Mouse (Mus musculus) embryonic facial prominence, embryonic 13.5 days (tissue): Measurements from ENCODE around the gene Tbc1d32. TPM values are rescaled to one million over a fixed set of nuclear protein-coding genes. Genes with fewer than 3 reads are reported as not detected.

Experiments used
- ATAC-seq: fragments of 200-750 bp; cut with Nextera tagmentation; 2 replicates; pipeline ENCODE4 v1.8.0; 2017; ENCODE audit warnings: low read depth; ENCODE audit not compliant: insufficient number of reproducible peaks, insufficient read depth, low FRiP score, low TSS enrichment
- H3K27ac ChIP-seq: fragments of 300-500 bp; sonication (generic); 2 replicates; pipeline ENCODE4 v1.5.1; 2015; ENCODE audit warnings: moderate library complexity, mild to moderate bottlenecking, inconsistent platforms
- H3K27me3 ChIP-seq: fragments of 300-500 bp; sonication (generic); 2 replicates; pipeline ENCODE4 v1.6.1; 2015; ENCODE audit warnings: mild to moderate bottlenecking, inconsistent platforms
- H3K36me3 ChIP-seq: fragments of 300-500 bp; sonication (generic); 2 replicates; pipeline ENCODE4 v1.6.1; 2015; ENCODE audit warnings: mild to moderate bottlenecking, inconsistent platforms
- H3K4me1 ChIP-seq: fragments of 300-500 bp; sonication (generic); 2 replicates; pipeline ENCODE4 v1.6.1; 2015; ENCODE audit warnings: inconsistent platforms
- H3K4me2 ChIP-seq: fragments of 300-500 bp; sonication (generic); 2 replicates; pipeline ENCODE4 v1.6.1; 2015; ENCODE audit warnings: moderate library complexity, mild to moderate bottlenecking, inconsistent platforms
- H3K4me3 ChIP-seq: fragments of 300-500 bp; sonication (generic); 2 replicates; pipeline ENCODE4 v1.5.1; 2015; ENCODE audit warnings: mild to moderate bottlenecking, inconsistent platforms
- H3K9ac ChIP-seq: fragments of 300-500 bp; sonication (generic); 2 replicates; pipeline ENCODE4 v1.6.1; 2015; ENCODE audit warnings: mild to moderate bottlenecking, inconsistent platforms
- H3K9me3 ChIP-seq: fragments of 300-500 bp; sonication (generic); 2 replicates; pipeline ENCODE4 v1.6.1; 2016; ENCODE audit warnings: inconsistent platforms
- WGBS: fragments of 180-500 bp; shearing (Covaris S2); methylation state at CpG from one replicate; pipeline ENCODE4 v1.1.7; 2015; ENCODE audit warnings: mixed read lengths; 5-methylcytosine and 5-hydroxymethylcytosine counted together
- polyA plus RNA-seq: library from polyadenylated mRNA; unstranded; fragments of >200 nt; fragmentation: Nextera tagmentation; extraction: Ambion mirVana; gene quantifications from 2 replicates; pipeline ENCODE4 v1.2.1, GENCODE M21; 2015

Tbc1d32 gene
- polyA plus RNA-seq, 1 experiment from 2014 or later: 3.9 TPM

DNA sequence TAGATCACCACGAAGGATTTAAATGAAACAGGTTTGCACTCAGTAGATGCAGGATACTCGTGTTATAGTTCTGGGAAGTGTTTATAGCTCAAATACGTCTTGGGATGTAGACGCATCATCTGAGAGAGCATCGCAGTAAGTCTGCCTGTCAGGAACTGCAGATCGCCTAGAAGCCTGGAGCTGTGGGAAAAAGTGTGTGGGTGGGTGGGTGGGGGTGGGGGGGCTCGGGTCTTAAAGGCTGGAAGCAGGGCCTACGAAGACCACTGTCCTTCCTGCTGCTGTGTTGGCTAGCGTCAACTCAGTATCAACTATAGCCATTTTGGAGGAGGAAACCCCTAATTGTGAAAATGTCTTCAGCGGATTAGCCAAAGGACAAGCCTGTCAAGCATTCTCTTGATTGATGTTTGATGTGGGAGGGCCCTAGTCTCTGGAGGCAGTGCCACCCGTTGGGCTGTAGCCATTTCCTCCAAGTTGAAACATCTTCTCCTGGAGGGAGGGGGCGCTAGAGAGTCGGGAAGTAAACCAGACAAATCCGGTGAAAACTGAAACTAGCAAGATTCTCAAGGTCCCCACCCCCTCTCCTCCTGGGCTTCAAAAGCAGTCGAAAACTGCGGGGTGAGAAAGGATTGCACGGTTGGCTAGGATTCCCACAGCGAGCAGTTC is 122.0 kb downstream of the Tbc1d32 start, which contains the start of gene Msl3l2:
Msl3l2 (plus strand) TSS at position 585 of the 663 bp plus-strand sequence.
- 27% methylated on average over 18 of the region's 18 CpGs for WGBS
- Histone ChIP-seq H3K4me3 (peak within 1 kb of the TSS; percentile 32), H3K27ac (no peak within 1 kb of the TSS), H3K9me3 (no peaks in the 10 kb centered on the region), H3K27me3 (no peaks in the 10 kb centered on the region), H3K4me1 (peaks cover 6% of the 10 kb centered on the region; the same call in 1 of the 2 replicates), H3K36me3 (no peaks in the 10 kb centered on the region), H3K9ac (peak within 1 kb of the TSS; percentile 56), H3K4me2 (peak within 1 kb of the TSS; percentile 54)
- peak; percentile 59; the same call in 1 of the 2 replicates for ATAC-seq

- Histone ChIP-seq H3K4me1 (no peaks in the 10 kb centered on the region), H3K9ac (no peak overlapping the region), H3K4me2 (no peak overlapping the region), H3K4me3 (no peak overlapping the region), H3K36me3 (no peaks in the 10 kb centered on the region), H3K27me3 (no peaks in the 10 kb centered on the region), H3K9me3 (no peaks in the 10 kb centered on the region), H3K27ac (no peak overlapping the region)
- ATAC-seq: no peak
- WGBS: 81% methylated on average over 3 of the region's 3 CpGs
These were observed 128.7 kb downstream of the Tbc1d32 start for GRCm38 (mm10) chr10:56099641-56100310.

- no peak for ATAC-seq
- Histone ChIP-seq H3K27ac (no peak overlapping the region), H3K4me1 (no peaks in the 10 kb centered on the region), H3K4me3 (no peak overlapping the region), H3K36me3 (no peaks in the 10 kb centered on the region), H3K4me2 (no peak overlapping the region), H3K9ac (no peak overlapping the region), H3K27me3 (no peaks in the 10 kb centered on the region), H3K9me3 (no peaks in the 10 kb centered on the region)
- WGBS: 89% methylated on average over 3 of the region's 3 CpGs
These were observed 129.4 kb downstream of the Tbc1d32 start for GRCm38 (mm10) chr10:56099126-56099525.

- H3K4me1 ChIP-seq: no peaks in the 10 kb centered on the region
- H3K9me3 ChIP-seq: no peaks in the 10 kb centered on the region
- no peak overlapping the region for H3K4me3 ChIP-seq
- H3K9ac ChIP-seq: no peak overlapping the region
- ATAC-seq: no peak
- H3K36me3 ChIP-seq: no peaks in the 10 kb centered on the region
- no peak overlapping the region for H3K4me2 ChIP-seq
- no peak overlapping the region for H3K27ac ChIP-seq
- no peaks in the 10 kb centered on the region for H3K27me3 ChIP-seq
These were observed 131.7 kb downstream of the Tbc1d32 start for GRCm38 (mm10) chr10:56096757-56097156.

- Histone ChIP-seq H3K4me3 (no peak overlapping the region), H3K27ac (no peak overlapping the region), H3K36me3 (no peaks in the 10 kb centered on the region), H3K9ac (no peak overlapping the region), H3K9me3 (no peaks in the 10 kb centered on the region), H3K4me2 (no peak overlapping the region), H3K27me3 (no peaks in the 10 kb centered on the region), H3K4me1 (no peaks in the 10 kb centered on the region)
- no peak for ATAC-seq
- WGBS: 70% methylated on average over 5 of the region's 5 CpGs
These were observed 133.9 kb downstream of the Tbc1d32 start for GRCm38 (mm10) chr10:56094586-56094985.

DNA sequence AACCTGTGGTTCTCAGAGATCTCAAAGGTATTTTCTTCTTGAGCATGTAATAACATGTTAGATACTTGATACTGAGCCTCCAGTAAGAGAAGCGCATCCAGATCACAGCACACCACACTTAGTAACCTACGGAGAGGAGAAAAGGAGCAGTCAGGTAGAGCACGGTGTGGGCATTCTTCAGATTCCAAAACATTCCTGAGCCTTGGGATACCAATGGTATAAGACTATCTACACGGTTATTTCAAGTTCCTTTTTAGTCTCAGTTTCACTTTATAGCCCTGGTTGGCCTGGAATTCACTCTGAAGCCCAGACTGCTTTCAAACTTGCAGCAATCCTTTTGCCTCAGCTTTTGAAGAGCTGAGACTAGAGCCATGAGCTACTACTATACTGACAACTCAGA is 138.8 kb downstream of the Tbc1d32 start:
- H3K4me1 ChIP-seq: no peaks in the 10 kb centered on the region
- WGBS: 77% methylated on average over 4 of the region's 4 CpGs
- no peak overlapping the region for H3K27ac ChIP-seq
- no peaks in the 10 kb centered on the region for H3K9me3 ChIP-seq
- no peaks in the 10 kb centered on the region for H3K27me3 ChIP-seq
- H3K4me3 ChIP-seq: no peak overlapping the region
- no peak overlapping the region for H3K4me2 ChIP-seq
- no peak overlapping the region for H3K9ac ChIP-seq
- ATAC-seq: no peak
- no peaks in the 10 kb centered on the region for H3K36me3 ChIP-seq

GRCm38 (mm10) chr10:56062746-56063145 is 165.7 kb downstream of the Tbc1d32 start:
- 92% methylated on average over 2 of the region's 2 CpGs for WGBS
- no peak for ATAC-seq
- H3K4me1 ChIP-seq: no peaks in the 10 kb centered on the region

GRCm38 (mm10) chr10:56061238-56061830 is 167.2 kb downstream of the Tbc1d32 start:
- no peak overlapping the region for H3K4me3 ChIP-seq
- no peaks in the 10 kb centered on the region for H3K9me3 ChIP-seq
- 48% methylated on average over 2 of the region's 2 CpGs for WGBS

More at GRCm38 (mm10) chr10:56062746-56063145, 165.7 kb downstream of the Tbc1d32 start:
- H3K4me2 ChIP-seq: no peak overlapping the region
- H3K9me3 ChIP-seq: no peaks in the 10 kb centered on the region
- H3K4me3 ChIP-seq: no peak overlapping the region
- H3K9ac ChIP-seq: no peak overlapping the region
- H3K27me3 ChIP-seq: no peaks in the 10 kb centered on the region
- H3K36me3 ChIP-seq: no peaks in the 10 kb centered on the region
- no peak overlapping the region for H3K27ac ChIP-seq

DNA sequence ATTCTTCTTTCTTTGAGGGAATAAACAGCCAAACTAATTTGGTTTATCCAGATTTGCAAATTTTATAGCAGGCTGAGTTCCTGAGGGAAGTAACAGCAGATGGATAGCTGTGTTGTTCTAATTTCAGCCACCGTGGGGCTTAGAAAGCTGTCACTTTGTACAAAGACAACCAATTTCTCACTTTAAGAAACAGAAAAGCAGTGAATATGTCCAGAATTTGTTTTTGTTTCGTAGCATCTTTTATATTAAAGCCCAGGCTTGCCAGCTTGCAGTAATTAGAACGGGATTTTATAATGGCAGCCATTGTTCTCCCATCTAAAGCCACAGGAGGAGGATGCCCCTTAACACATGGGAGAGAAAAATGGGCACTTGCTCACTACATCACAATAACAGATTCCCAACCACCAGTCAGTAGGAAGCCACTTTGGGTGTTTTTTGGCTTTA is 169.5 kb downstream of the Tbc1d32 start:
- ATAC-seq: no peak
- 61% methylated on average over 3 of the region's 3 CpGs for WGBS
- H3K9ac ChIP-seq: no peak overlapping the region

More at GRCm38 (mm10) chr10:56061238-56061830, 167.2 kb downstream of the Tbc1d32 start:
- Histone ChIP-seq H3K27me3 (no peaks in the 10 kb centered on the region), H3K9ac (no peak overlapping the region), H3K4me2 (no peak overlapping the region), H3K27ac (no peak overlapping the region), H3K4me1 (no peaks in the 10 kb centered on the region), H3K36me3 (no peaks in the 10 kb centered on the region)
- ATAC-seq: no peak

GRCm38 (mm10) chr10:56025400-56025799 is 203.1 kb downstream of the Tbc1d32 start:
- Histone ChIP-seq H3K36me3 (no peaks in the 10 kb centered on the region; the same call in 1 of the 2 replicates), H3K4me1 (no peaks in the 10 kb centered on the region), H3K27me3 (no peaks in the 10 kb centered on the region), H3K27ac (no peak overlapping the region), H3K4me3 (no peak overlapping the region), H3K9ac (no peak overlapping the region), H3K4me2 (no peak overlapping the region), H3K9me3 (no peaks in the 10 kb centered on the region)
- no peak for ATAC-seq

More for the DNA sequence above, 169.5 kb downstream of the Tbc1d32 start:
- Histone ChIP-seq H3K4me1 (no peaks in the 10 kb centered on the region), H3K27me3 (no peaks in the 10 kb centered on the region), H3K9me3 (no peaks in the 10 kb centered on the region), H3K36me3 (no peaks in the 10 kb centered on the region), H3K27ac (no peak overlapping the region), H3K4me2 (no peak overlapping the region), H3K4me3 (no peak overlapping the region)

GRCm38 (mm10) chr10:56024579-56024978 is 203.9 kb downstream of the Tbc1d32 start:
- H3K36me3 ChIP-seq: no peaks in the 10 kb centered on the region; the same call in 1 of the 2 replicates
- H3K9ac ChIP-seq: no peak overlapping the region
- H3K27me3 ChIP-seq: no peaks in the 10 kb centered on the region
- H3K4me3 ChIP-seq: no peak overlapping the region
- no peaks in the 10 kb centered on the region for H3K9me3 ChIP-seq
- H3K27ac ChIP-seq: no peak overlapping the region
- no peak for ATAC-seq
- H3K4me2 ChIP-seq: no peak overlapping the region
- no peaks in the 10 kb centered on the region for H3K4me1 ChIP-seq
- 97% methylated on average over 2 of the region's 2 CpGs for WGBS
